Mouse (Mus musculus) stomach, embryonic 16.5 days (tissue): ENCODE data around the gene Slc38a1. TPM values are rescaled to one million over a fixed set of nuclear protein-coding genes. Genes with fewer than 3 reads are reported as not detected.

Experiments used
- ATAC-seq: fragments of 200-750 bp; cut with Nextera tagmentation; 2 replicates; pipeline ENCODE4 v1.8.0; 2017; ENCODE audit warnings: moderate number of reproducible peaks, moderate TSS enrichment; ENCODE audit not compliant: insufficient read depth, low FRiP score
- H3K27ac ChIP-seq: fragments of 300-500 bp; sonication (generic); 2 replicates; pipeline ENCODE4 v1.5.1; 2014; ENCODE audit warnings: low read length
- H3K27me3 ChIP-seq: fragments of 300-500 bp; sonication (generic); 2 replicates; pipeline ENCODE4 v1.6.1; 2014; ENCODE audit warnings: low read length, control low read depth, mixed read lengths; ENCODE audit not compliant: control insufficient read depth, insufficient read depth
- H3K36me3 ChIP-seq: fragments of 300-500 bp; sonication (generic); 2 replicates; pipeline ENCODE4 v1.6.1; 2014; ENCODE audit warnings: low read length; ENCODE audit not compliant: control insufficient read depth, insufficient read depth
- H3K4me1 ChIP-seq: fragments of 300-500 bp; sonication (generic); 2 replicates; pipeline ENCODE4 v1.6.1; 2014; ENCODE audit warnings: low read length, control low read depth, mixed read lengths; ENCODE audit not compliant: control insufficient read depth, insufficient read depth
- H3K4me2 ChIP-seq: fragments of 300-500 bp; sonication (generic); 2 replicates; pipeline ENCODE4 v1.6.1; 2014; ENCODE audit warnings: low read depth, low read length, mixed read lengths
- H3K4me3 ChIP-seq: fragments of 300-500 bp; sonication (generic); replicated peaks from 2 replicates; pipeline ENCODE4 v1.5.1; 2014; ENCODE audit warnings: mild to moderate bottlenecking, low read length
- H3K9ac ChIP-seq: fragments of 300-500 bp; sonication (generic); 2 replicates; pipeline ENCODE4 v1.6.1; 2014; ENCODE audit warnings: low read length
- H3K9me3 ChIP-seq: fragments of 300-500 bp; sonication (generic); replicated peaks from 2 replicates; pipeline ENCODE4 v1.6.1; 2016; ENCODE audit warnings: low read length, control low read depth; ENCODE audit not compliant: control insufficient read depth
- WGBS: fragments of 180-500 bp; shearing (Covaris S2); extraction: QIAGEN DNeasy Blood & Tissue Kit; methylation state at CpG from one replicate; pipeline ENCODE4 v1.1.7; 2014; 5-methylcytosine and 5-hydroxymethylcytosine counted together
- polyA plus RNA-seq: library from polyadenylated mRNA; unstranded; fragments of >200 nt; fragmentation: Nextera tagmentation; extraction: Ambion mirVana; gene quantifications from 2 replicates; pipeline ENCODE4 v1.2.1, GENCODE M21; 2015

The Slc38a1 gene
- polyA plus RNA-seq, 1 experiment from 2014 or later = 58.0 TPM

DNA sequence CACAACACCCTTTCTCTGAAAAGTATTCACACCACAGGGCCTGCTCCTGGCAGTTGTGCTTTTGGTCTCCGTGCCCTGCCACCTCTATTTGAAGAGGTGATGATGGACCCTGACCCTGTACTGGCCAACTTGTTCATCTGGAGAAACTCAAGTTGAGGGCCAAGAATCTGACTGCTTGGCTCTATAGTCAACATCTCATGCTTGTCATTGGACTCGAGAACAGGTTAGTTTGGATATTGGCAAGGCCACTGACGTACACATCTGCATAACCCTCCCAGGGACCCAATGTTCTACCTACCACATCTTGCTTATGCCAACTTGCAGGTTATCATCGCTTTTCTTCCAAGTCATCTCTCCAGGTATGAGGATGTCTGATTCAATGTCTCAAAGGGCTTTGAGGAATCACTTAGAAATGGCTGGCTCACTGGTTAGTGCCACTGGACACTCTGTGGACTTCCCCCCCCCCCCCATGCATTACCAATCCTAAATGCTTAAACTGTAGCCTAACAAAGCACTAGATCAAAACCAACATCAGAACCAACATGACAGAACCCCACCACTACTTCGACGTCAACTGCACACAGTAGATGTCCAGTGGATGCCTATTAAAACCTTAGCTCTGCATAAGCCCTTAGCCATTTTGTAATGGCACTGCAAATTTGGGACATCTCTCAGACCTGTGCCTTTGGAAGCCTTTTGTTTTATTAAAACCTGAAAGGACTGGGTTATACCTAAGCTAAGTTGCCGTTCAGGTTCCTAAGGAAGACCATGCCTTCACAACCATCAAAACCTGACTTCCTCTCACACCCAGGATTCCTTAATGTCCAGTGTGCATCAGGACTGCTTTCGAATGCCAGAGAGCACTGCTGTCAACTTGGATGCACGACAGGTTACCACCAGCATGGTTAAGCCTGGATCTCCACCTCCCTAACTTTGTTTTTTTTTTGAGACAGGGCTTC is 43.8 kb upstream of the Slc38a1 start:
- 0 out of 2 replicates have a peak, but pooled peaks have one; percentile 6 for ATAC-seq

DNA sequence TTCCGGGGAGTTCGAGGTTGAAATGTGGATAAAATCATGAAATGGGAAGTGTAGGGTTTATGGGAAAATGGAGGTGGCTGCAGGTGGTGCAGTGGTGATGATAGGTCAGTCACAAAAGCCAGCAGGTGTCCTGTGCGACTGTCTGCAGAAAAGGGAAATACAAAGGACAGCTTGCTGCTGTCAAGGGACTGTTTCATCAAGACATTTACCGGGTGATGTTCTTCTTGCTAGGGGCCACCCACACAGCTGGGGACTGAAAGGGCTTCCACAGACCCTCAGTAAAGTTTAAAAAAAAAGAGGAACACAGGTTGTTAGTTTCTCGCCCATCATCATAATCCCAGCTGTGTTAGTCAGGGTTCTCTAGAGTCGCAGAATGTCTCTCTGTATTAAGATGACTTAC is 42.6 kb upstream of the Slc38a1 start:
- H3K36me3 ChIP-seq = peaks cover 19% of the 10 kb centered on the region
- H3K4me3 ChIP-seq = no peak overlapping the region
- no peak overlapping the region for H3K4me2 ChIP-seq
- no peak for ATAC-seq
- 57% methylated on average over 6 of the region's 6 CpGs for WGBS
- H3K9ac ChIP-seq = no peak overlapping the region
- no peaks in the 10 kb centered on the region for H3K9me3 ChIP-seq
- no peaks in the 10 kb centered on the region for H3K27me3 ChIP-seq
- H3K27ac ChIP-seq = no peak overlapping the region
- H3K4me1 ChIP-seq = no peaks in the 10 kb centered on the region

More for the DNA sequence above, 43.8 kb upstream of the Slc38a1 start:
- Histone ChIP-seq H3K9me3 (no peaks in the 10 kb centered on the region), H3K4me2 (no peak overlapping the region), H3K36me3 (peaks cover 32% of the 10 kb centered on the region), H3K9ac (no peak overlapping the region), H3K27ac (no peak overlapping the region; the same call in 1 of the 2 replicates), H3K4me3 (no peak overlapping the region), H3K27me3 (no peaks in the 10 kb centered on the region), H3K4me1 (no peaks in the 10 kb centered on the region; the same call in 1 of the 2 replicates)
- WGBS = 77% methylated on average over 9 of the region's 9 CpGs

DNA sequence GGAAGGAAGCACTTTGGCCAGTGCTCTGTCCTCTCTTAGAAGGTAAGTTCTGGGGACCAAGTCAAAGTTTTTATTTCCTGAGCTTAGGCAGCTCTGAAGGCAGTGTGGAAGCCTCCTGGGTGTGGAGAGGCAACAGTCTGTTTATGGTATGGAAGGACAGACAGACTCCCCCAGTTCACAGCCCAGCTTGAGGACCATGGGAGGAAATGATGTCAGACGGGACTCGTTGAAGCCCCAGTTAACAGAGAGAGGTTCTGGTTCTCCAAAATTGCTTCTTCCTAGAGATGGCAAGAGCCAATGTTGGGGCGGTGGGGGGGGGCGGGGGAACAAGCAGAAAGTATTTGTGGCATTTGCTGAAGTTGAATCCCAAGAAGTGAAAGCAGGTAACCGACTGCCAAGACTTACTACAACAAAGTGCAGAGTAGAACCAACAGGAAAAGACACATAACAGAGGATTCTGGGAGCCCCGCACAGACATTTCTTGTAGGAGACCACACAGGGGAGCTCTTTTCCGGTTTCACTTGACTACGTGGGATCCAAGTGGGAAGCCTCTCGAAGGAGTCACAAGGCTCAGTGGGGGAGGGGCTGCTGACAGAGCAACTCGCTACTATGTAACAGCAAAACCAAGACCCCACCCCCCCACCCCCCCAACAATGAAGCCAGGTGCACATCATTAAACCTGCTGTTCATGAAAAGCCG is 41.6 kb upstream of the Slc38a1 start:
- WGBS = 34% methylated on average over 11 of the region's 11 CpGs
- H3K4me2 ChIP-seq = peak overlapping the region; percentile 41
- ATAC-seq = no peak

GRCm38 (mm10) chr15:96678871-96679773 is 36.4 kb upstream of the Slc38a1 start:
- H3K4me1 ChIP-seq = peaks cover 15% of the 10 kb centered on the region; the same call in 1 of the 2 replicates
- ATAC-seq = no peak
- no peak overlapping the region for H3K27ac ChIP-seq
- H3K4me2 ChIP-seq = no peak overlapping the region
- 42% methylated on average over 19 of the region's 19 CpGs for WGBS
- no peaks in the 10 kb centered on the region for H3K36me3 ChIP-seq
- H3K4me3 ChIP-seq = no peak overlapping the region
- no peaks in the 10 kb centered on the region for H3K27me3 ChIP-seq
- H3K9ac ChIP-seq = no peak overlapping the region; the same call in 1 of the 2 replicates
- no peaks in the 10 kb centered on the region for H3K9me3 ChIP-seq

More for the DNA sequence above, 41.6 kb upstream of the Slc38a1 start:
- no peaks in the 10 kb centered on the region for H3K9me3 ChIP-seq
- H3K9ac ChIP-seq = no peak overlapping the region
- H3K27ac ChIP-seq = no peak overlapping the region
- no peak overlapping the region for H3K4me3 ChIP-seq
- no peaks in the 10 kb centered on the region for H3K4me1 ChIP-seq
- H3K27me3 ChIP-seq = no peaks in the 10 kb centered on the region
- H3K36me3 ChIP-seq = peaks cover 15% of the 10 kb centered on the region

GRCm38 (mm10) chr15:96676518-96676917 is 33.8 kb upstream of the Slc38a1 start:
- Histone ChIP-seq H3K9me3 (no peaks in the 10 kb centered on the region), H3K9ac (no peak overlapping the region), H3K36me3 (no peaks in the 10 kb centered on the region), H3K27me3 (no peaks in the 10 kb centered on the region), H3K27ac (peak overlapping the region; percentile 62; the same call in 1 of the 2 replicates), H3K4me2 (peak overlapping the region; percentile 14; the same call in 1 of the 2 replicates), H3K4me3 (no peak overlapping the region), H3K4me1 (peaks cover 15% of the 10 kb centered on the region; the same call in 1 of the 2 replicates)
- peak; percentile 68; the same call in 1 of the 2 replicates for ATAC-seq
- 25% methylated on average over 10 of the region's 10 CpGs for WGBS

DNA sequence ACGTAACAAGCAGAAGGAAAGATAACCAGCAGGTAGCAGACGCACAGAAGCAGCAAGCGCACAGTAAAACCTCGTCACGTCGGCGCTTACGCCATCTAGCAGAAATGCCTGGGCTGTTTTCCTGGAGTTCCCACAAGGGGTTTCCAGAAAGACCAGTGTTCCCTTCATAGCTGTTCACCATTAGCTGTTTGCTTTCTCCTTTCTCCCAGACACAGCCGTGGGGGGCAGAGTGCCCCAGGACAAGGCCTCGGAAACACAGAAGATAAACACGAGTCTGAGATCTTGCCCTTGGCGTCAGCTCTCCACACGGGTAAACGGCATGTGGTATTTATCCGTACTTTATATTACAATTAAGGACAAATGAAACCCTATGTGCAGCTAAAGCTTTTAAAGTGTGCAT is 33.0 kb upstream of the Slc38a1 start:
- H3K36me3 ChIP-seq = no peaks in the 10 kb centered on the region
- no peak overlapping the region for H3K4me3 ChIP-seq
- 59% methylated on average over 15 of the region's 15 CpGs for WGBS
- H3K27ac ChIP-seq = no peak overlapping the region
- no peak overlapping the region for H3K9ac ChIP-seq
- H3K9me3 ChIP-seq = no peaks in the 10 kb centered on the region
- H3K27me3 ChIP-seq = no peaks in the 10 kb centered on the region
- no peak for ATAC-seq
- H3K4me2 ChIP-seq = no peak overlapping the region
- peaks cover 15% of the 10 kb centered on the region; the same call in 1 of the 2 replicates for H3K4me1 ChIP-seq

DNA sequence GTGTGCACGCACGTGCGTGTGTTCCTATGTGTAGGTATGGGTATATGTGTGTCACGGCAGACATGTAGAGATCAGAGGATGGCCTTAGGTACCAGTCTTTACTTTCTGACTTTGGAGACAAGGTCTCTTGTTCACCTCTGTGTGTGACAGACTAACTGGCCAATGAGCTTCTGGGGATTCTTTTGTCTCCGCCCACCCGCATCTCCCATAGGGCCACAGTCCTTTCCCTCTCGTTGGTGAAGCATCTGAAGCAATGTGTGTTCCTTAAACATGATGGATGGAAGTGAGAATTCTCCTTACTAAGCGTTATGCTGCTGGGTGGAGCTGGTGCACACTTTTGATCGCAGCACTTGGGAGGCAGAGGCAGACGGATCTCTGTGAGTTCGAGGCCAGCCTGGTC is 32.3 kb upstream of the Slc38a1 start:
- Histone ChIP-seq H3K4me1 (peaks cover 15% of the 10 kb centered on the region; the same call in 1 of the 2 replicates), H3K27me3 (no peaks in the 10 kb centered on the region), H3K27ac (no peak overlapping the region), H3K36me3 (no peaks in the 10 kb centered on the region), H3K9me3 (no peaks in the 10 kb centered on the region), H3K9ac (no peak overlapping the region), H3K4me2 (no peak overlapping the region), H3K4me3 (no peak overlapping the region)
- ATAC-seq = no peak
- 82% methylated on average over 11 of the region's 11 CpGs for WGBS

DNA sequence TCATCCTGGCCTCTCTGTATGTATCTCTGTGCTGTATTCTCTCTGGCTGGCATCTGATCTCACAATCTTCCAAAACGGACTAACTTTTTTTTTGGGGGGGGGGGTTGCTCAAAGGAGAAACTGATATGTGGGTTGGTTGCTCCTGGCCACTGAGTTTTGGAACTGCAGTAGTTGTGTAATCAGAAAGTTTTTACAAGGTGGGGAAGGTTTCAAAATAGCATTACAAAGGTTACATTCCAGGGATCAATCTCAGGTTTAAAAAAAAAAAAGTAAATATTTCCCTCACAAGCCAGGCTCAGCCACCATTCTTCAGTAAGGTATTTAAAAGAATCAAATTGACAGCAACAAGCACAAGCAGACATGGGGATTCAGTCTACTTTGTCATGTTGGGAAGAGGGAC is 31.4 kb upstream of the Slc38a1 start:
- no peak for ATAC-seq
- WGBS = 31% methylated on average over 1 of the region's 1 CpGs

More for the DNA sequence above, 31.4 kb upstream of the Slc38a1 start:
- H3K9ac ChIP-seq = no peak overlapping the region
- H3K27me3 ChIP-seq = no peaks in the 10 kb centered on the region
- no peak overlapping the region for H3K4me2 ChIP-seq
- peaks cover 15% of the 10 kb centered on the region; the same call in 1 of the 2 replicates for H3K4me1 ChIP-seq
- no peaks in the 10 kb centered on the region for H3K9me3 ChIP-seq
- no peak overlapping the region for H3K27ac ChIP-seq
- no peak overlapping the region for H3K4me3 ChIP-seq
- H3K36me3 ChIP-seq = no peaks in the 10 kb centered on the region
